Mouse (Mus musculus) thymus, adult 18-20 months (tissue): ENCODE data around the gene Xpnpep2.

ENCODE experiments used
- DNase-seq, 2 experiments: peaks; one replicate each; pipeline ENCODE4 v3.0.0; 2022; ENCODE audit warnings: mixed read lengths in 2 of 2

Xpnpep2 gene

DNA sequence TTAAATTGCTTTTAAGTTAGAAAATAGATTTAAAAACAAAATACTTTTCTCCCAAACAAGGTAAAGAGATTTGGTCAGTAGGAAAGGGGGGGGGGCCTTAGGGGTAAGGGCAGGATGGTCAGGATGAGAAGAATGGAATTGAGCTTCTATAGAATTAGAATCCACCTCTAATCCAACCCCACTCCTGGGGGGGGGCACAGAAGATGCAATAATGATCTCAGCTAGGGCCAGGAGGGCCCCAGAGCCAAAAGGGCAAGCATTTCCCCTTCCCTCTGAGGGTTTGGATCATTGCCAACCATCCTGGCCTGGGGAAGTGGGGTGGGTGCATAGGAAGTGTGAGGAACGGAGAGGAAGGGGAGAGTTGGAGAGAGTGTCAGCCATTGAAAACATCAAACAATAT lies 61.8 kb downstream of the Xpnpep2 start:
- DNase-seq: no peak

- DNase-seq: no peak
Observed at GRCm38 (mm10) chrX:48181844-48182243, 73.3 kb downstream of the Xpnpep2 start.

DNA sequence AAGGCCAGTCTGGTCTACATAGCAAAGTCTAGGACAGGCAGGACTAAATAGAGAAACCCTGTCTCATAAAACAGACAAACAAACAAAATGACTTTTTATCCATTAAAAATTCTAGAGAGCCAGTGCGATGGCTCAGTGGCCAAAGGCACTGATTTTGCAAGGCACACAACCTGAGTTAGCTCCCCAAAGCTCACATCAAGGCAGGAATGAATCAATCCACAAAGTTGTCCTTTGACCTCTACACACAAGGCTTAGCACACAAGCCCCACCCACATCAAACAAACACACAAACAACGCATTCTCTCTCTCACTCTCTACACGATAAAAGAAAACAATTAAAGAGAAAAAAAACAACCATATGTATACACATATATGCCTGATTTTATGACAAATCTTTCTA lies 76.2 kb downstream of the Xpnpep2 start:
- no peak for DNase-seq
